Mouse (Mus musculus): ENCODE results near the gene Olfr62.

DNA sequence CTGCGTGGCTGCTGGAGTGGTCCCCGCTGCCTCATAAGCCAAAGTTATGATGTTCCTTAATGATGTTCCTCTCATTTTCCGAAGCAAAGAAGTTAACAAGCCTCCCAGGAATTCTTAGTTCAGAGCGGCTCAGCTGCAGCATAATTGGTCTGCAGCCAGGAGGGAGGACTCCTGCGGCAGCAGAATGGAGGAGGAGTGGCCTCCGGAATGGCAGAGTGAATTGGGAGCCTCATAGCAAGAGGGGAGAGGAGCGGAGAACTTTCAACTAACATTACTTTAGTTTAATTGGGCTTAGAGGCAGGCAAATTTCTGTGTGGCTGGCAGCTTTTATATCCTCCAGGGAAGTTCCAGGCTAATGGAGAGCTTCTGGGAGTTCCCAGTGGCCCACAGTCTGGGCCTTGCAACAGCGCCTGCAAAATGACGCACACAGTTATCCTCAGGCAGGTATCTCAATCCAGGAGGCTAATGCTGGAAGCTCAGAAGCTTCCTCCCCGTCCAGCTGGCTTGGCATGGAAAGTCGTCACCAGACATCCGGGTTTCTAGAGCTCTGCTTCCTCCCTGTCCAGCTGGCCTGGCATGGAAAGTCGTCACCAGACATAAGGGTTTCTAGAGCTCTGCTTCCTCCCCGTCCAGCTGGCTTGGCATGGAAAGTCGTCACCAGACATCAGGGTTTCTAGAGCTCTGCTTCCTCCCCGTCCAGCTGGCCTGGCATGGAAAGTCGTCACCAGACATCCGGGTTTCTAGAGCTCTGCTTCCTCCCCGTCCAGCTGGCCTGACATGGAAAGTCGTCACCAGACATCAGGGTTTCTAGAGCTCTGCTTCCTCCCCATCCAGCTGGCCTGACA is 16.2 kb upstream of the Olfr62 start:
- no peak for TF ChIP-seq EP300 (IDR thresholded peaks at IDR 0.05; ENCODE audit: low read depth)
- no peak for TF ChIP-seq CTCF (IDR thresholded peaks at IDR 0.05; ENCODE audit: low read depth)
